Mouse (Mus musculus): Measurements from ENCODE around the gene Slc7a7. TPM values are rescaled to one million over a fixed set of nuclear protein-coding genes. Genes with fewer than 3 reads are reported as not detected.

The Slc7a7 gene
- polyA plus RNA-seq (2015; fragmentation: Nextera tagmentation; extraction: Ambion mirVana), result 5.3 and 5.9 TPM in 2 replicates

GRCm38 (mm10) chr14:54417623-54418081 is at the start of gene Slc7a7:
Slc7a7 (minus strand) TSS chr14:54417780.
- Histone ChIP-seq H3K9me3 (no peaks in the 10 kb centered on the region), H3K36me3 (no peaks in the 10 kb centered on the region), H3K4me1 (replicated peaks) (peaks cover 16% of the 10 kb centered on the region), H3K9ac (replicated peaks) (no peak within 1 kb of the TSS), H3K27me3 (peaks cover 38% of the 10 kb centered on the region), H3K4me2 (replicated peaks) (peak within 1 kb of the TSS; percentile 20), H3K27ac (no peak within 1 kb of the TSS), H3K4me3 (replicated peaks) (no peak within 1 kb of the TSS)
- 6% methylated on average over 19 of the region's 19 CpGs for WGBS
- peak; percentile 55; the same call in 1 of the 2 replicates for ATAC-seq

DNA sequence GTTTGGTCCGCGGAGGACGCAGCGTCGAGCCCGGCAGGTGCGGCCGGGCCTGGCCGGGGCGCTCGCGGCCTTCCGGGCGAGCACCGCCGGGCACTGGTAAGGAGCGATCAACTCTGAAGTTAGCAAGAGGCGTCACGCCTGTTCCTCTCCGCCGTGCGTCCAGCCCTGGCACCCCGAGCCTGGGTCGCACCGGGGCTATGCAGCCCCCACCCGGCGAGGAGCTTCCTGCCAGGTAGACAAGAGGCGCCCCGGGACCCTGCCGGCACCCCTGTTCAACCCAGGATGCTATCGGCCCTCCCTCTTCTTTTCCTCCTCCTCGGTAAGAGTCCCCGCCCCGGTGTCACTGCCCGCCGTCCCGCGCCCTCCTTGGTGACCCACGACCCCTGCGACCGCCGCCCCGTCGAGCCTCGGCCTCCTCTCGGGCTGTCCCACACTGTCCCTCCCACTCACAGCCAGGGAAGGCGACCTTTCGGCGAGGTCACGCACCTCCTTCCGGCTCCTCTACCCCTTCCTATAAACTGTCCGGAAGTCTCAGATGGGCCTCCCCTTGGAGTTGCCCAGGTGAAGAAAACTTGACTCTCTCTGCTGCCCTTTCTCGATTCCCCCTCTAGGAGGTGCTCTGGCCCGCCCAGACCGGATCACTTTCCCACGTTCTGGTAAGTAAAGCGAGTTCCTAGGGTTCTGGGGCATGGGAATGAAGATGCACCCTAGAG is 46.9 kb upstream of the Slc7a7 start:
- H3K36me3 ChIP-seq, result peaks cover 22% of the 10 kb centered on the region
- peak; percentile 85 for ATAC-seq
- under 1% methylated on average over 53 of the region's 57 CpGs for WGBS
- peak overlapping the region; percentile 51 for H3K27ac ChIP-seq
- H3K4me2 ChIP-seq (replicated peaks), result peak overlapping the region; percentile 83
- H3K27me3 ChIP-seq, result no peaks in the 10 kb centered on the region
- peak overlapping the region; percentile 80 for H3K9ac ChIP-seq (replicated peaks)
- no peaks in the 10 kb centered on the region for H3K9me3 ChIP-seq
- peaks cover 12% of the 10 kb centered on the region for H3K4me1 ChIP-seq (replicated peaks)
- H3K4me3 ChIP-seq (replicated peaks), result peak overlapping the region; percentile 75

GRCm38 (mm10) chr14:54463959-54464292 is 46.3 kb upstream of the Slc7a7 start, which contains the start of gene Lrp10:
Lrp10 (plus strand) TSS chr14:54464137.
- H3K27me3 ChIP-seq, result no peaks in the 10 kb centered on the region
- ATAC-seq, result peak; percentile 91
- H3K4me2 ChIP-seq (replicated peaks), result peak within 1 kb of the TSS; percentile 83
- no peaks in the 10 kb centered on the region for H3K9me3 ChIP-seq
- H3K4me1 ChIP-seq (replicated peaks), result peaks cover 12% of the 10 kb centered on the region
- peak within 1 kb of the TSS; percentile 80 for H3K9ac ChIP-seq (replicated peaks)
- peaks cover 17% of the 10 kb centered on the region for H3K36me3 ChIP-seq
- under 1% methylated on average over 35 of the region's 35 CpGs for WGBS
- peak within 1 kb of the TSS; percentile 75 for H3K4me3 ChIP-seq (replicated peaks)
- peak within 1 kb of the TSS; percentile 51 for H3K27ac ChIP-seq

- peak; percentile 64 for ATAC-seq
- Histone ChIP-seq H3K27ac (peak overlapping the region; percentile 51), H3K9ac (replicated peaks) (peak overlapping the region; percentile 80), H3K4me1 (replicated peaks) (peaks cover 12% of the 10 kb centered on the region), H3K9me3 (no peaks in the 10 kb centered on the region), H3K36me3 (peaks cover 11% of the 10 kb centered on the region), H3K4me3 (replicated peaks) (peak overlapping the region; percentile 75), H3K4me2 (replicated peaks) (peak overlapping the region; percentile 83), H3K27me3 (no peaks in the 10 kb centered on the region)
- 16% methylated on average over 12 of the region's 12 CpGs for WGBS
These were observed 45.8 kb upstream of the Slc7a7 start for GRCm38 (mm10) chr14:54463108-54463958.

DNA sequence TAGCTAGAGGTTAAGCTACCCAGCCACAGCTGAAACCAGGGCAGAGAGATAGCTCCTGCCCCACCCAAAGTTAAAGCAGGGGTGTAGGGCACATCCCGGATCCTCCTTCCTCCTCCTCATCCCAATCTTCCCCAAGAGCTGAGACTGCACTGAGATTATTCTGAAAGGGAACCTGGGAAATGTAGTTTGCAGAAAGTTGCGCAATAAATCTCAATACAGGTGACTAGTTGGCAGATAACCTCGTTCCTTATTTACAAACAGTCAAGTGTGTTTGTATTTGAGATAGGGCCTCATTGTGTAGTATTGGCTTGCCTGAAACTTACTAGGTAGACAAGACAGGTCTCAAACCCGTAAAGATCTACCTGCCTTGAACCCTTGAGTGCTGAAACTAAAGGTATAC is 44.6 kb upstream of the Slc7a7 start:
- Histone ChIP-seq H3K27ac (no peak overlapping the region), H3K4me1 (replicated peaks) (peaks cover 12% of the 10 kb centered on the region), H3K27me3 (no peaks in the 10 kb centered on the region), H3K4me3 (replicated peaks) (no peak overlapping the region), H3K36me3 (no peaks in the 10 kb centered on the region; the same call in 1 of the 2 replicates), H3K4me2 (replicated peaks) (no peak overlapping the region), H3K9ac (replicated peaks) (no peak overlapping the region), H3K9me3 (no peaks in the 10 kb centered on the region)
- 84% methylated on average over 4 of the region's 4 CpGs for WGBS
- ATAC-seq, result no peak

DNA sequence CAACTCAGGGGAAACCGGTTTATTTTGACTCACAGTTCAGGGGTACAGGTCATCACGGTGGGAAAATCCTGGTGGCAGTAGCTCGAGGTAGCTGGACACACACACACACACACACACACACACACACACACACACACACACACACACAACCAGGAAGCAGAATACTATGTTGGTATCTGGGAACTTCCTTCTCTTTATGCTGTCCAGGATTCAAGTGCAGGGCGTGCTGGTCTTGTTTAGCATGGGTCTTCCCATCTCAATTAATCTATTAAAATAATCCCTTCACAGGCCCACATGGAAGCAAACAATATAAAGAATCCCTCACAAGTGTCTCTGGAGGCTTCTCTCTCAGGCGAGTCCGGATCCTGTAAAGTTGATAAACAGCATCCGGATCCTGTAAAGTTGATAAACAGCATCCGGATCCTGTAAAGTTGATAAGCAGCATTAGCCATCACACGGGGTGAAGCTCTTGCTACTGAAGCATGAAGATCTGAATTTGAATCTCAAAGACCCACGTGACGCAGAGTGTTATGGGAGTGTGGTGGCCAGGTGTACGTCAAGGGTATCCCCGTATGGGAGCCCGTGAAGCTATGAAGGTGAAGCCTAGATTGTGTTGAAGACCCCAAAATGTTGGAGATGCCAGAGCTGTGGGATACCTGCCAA is 40.5 kb upstream of the Slc7a7 start:
- H3K4me3 ChIP-seq (replicated peaks), result no peak overlapping the region
- H3K4me2 ChIP-seq (replicated peaks), result no peak overlapping the region
- H3K27me3 ChIP-seq, result no peaks in the 10 kb centered on the region
- H3K4me1 ChIP-seq (replicated peaks), result no peaks in the 10 kb centered on the region
- no peak overlapping the region for H3K9ac ChIP-seq (replicated peaks)
- WGBS, result 90% methylated on average over 14 of the region's 14 CpGs
- H3K9me3 ChIP-seq, result no peaks in the 10 kb centered on the region
- no peak for ATAC-seq
- no peaks in the 10 kb centered on the region for H3K36me3 ChIP-seq
- H3K27ac ChIP-seq, result no peak overlapping the region

GRCm38 (mm10) chr14:54454669-54455528 is 37.3 kb upstream of the Slc7a7 start:
- no peaks in the 10 kb centered on the region for H3K4me1 ChIP-seq (replicated peaks)
- no peaks in the 10 kb centered on the region for H3K27me3 ChIP-seq
- no peak overlapping the region for H3K9ac ChIP-seq (replicated peaks)
- 88% methylated on average over 11 of the region's 11 CpGs for WGBS
- no peak overlapping the region for H3K4me2 ChIP-seq (replicated peaks)
- H3K4me3 ChIP-seq (replicated peaks), result no peak overlapping the region
- no peaks in the 10 kb centered on the region for H3K36me3 ChIP-seq
- H3K27ac ChIP-seq, result no peak overlapping the region
- ATAC-seq, result no peak
- no peaks in the 10 kb centered on the region for H3K9me3 ChIP-seq

- ATAC-seq, result no peak
- no peak overlapping the region for H3K4me2 ChIP-seq (replicated peaks)
- no peaks in the 10 kb centered on the region for H3K36me3 ChIP-seq
- H3K4me1 ChIP-seq (replicated peaks), result 0 out of 2 replicates have a peak, but pooled peaks cover 5% of the 10 kb centered on the region
- 85% methylated on average over 9 of the region's 9 CpGs for WGBS
- no peak overlapping the region for H3K4me3 ChIP-seq (replicated peaks)
- H3K27ac ChIP-seq, result no peak overlapping the region
- H3K9me3 ChIP-seq, result no peaks in the 10 kb centered on the region
- no peak overlapping the region for H3K9ac ChIP-seq (replicated peaks)
- H3K27me3 ChIP-seq, result no peaks in the 10 kb centered on the region
These were observed 36.0 kb upstream of the Slc7a7 start for GRCm38 (mm10) chr14:54453566-54453965.

- 44% methylated on average over 3 of the region's 3 CpGs for whole genome bisulfite sequencing
- H3K4me3 ChIP-seq (replicated peaks), result no peak overlapping the region
These were observed 27.9 kb upstream of the Slc7a7 start for GRCm38 (mm10) chr14:54445476-54445875.

GRCm38 (mm10) chr14:54443712-54444618 is 26.4 kb upstream of the Slc7a7 start:
- Histone ChIP-seq H3K27ac (no peak overlapping the region), H3K9me3 (no peaks in the 10 kb centered on the region), H3K36me3 (peaks cover 18% of the 10 kb centered on the region), H3K4me1 (replicated peaks) (0 out of 2 replicates have a peak, but pooled peaks cover 3% of the 10 kb centered on the region), H3K4me3 (replicated peaks) (no peak overlapping the region), H3K4me2 (replicated peaks) (no peak overlapping the region), H3K9ac (replicated peaks) (no peak overlapping the region), H3K27me3 (no peaks in the 10 kb centered on the region)
- WGBS, result 69% methylated on average over 15 of the region's 15 CpGs
- ATAC-seq, result no peak

More at GRCm38 (mm10) chr14:54445476-54445875, 27.9 kb upstream of the Slc7a7 start:
- ATAC-seq, result no peak
- H3K36me3 ChIP-seq, result peaks cover 4% of the 10 kb centered on the region; the same call in 1 of the 2 replicates
- 0 out of 2 replicates have a peak, but pooled peaks cover 5% of the 10 kb centered on the region for H3K4me1 ChIP-seq (replicated peaks)
- no peaks in the 10 kb centered on the region for H3K27me3 ChIP-seq
- H3K27ac ChIP-seq, result no peak overlapping the region
- no peak overlapping the region for H3K9ac ChIP-seq (replicated peaks)
- H3K9me3 ChIP-seq, result no peaks in the 10 kb centered on the region
- H3K4me2 ChIP-seq (replicated peaks), result no peak overlapping the region

Data from midbrain, embryonic 13.5 days (tissue).